Mouse (Mus musculus): ENCODE measurements around the gene Serpina3n.
"Not testable (repeated sequence)": the region's sequence is repeated elsewhere in the genome, so short reads cannot be mapped to it uniquely, and the experiment has no call there.

The Serpina3n gene

GRCm38 (mm10) chr12:104440087-104440760 is 33.7 kb downstream of the Serpina3n start:
- peak; percentile 67 for DNase-seq

DNA sequence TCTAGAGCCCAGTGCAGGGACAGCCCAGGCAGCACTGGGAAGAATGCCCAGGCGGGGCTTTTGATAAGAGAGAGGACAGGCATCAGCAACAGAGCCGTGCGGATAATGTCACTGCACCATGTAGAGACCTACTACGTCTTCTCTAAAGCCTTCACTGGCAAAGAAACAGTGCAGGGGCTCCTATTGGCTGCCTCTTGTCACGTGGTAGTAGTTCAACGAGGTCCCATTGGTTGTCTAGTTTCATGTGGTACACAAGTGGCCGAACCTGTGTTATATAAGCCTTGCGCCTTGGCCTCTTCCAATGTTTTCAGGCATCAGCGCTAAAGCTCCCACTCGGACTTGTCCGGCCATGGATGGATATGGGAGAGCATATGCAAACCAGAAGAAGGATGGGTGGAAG is 37.2 kb downstream of the Serpina3n start:
- no peak for DNase-seq

DNA sequence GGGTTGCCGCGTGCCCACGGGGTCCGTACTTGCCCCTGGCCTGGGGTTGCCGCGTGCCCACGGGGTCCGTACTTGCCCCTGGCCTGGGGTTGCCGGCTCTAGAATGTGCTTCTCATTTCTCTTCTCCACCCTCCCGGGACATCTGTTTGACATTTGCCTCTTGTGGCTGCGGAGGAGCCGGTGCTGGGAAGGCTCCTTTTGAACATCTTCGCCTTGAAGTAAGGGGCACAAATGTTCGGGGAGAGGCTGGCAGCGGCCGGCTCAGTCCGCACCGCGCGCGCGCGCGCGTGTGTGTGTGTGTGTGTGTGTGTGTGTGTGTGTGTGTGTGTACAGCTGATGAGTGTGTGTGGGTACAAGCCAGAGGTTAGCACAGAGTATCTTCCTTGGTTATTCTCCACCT is 40.5 kb downstream of the Serpina3n start:
- DNase-seq: not testable (repeated sequence)

- peak; percentile 71 for DNase-seq
These were observed 41.6 kb downstream of the Serpina3n start for GRCm38 (mm10) chr12:104448099-104448498.

GRCm38 (mm10) chr12:104450257-104450656 is 43.7 kb downstream of the Serpina3n start:
- DNase-seq: no peak

DNA sequence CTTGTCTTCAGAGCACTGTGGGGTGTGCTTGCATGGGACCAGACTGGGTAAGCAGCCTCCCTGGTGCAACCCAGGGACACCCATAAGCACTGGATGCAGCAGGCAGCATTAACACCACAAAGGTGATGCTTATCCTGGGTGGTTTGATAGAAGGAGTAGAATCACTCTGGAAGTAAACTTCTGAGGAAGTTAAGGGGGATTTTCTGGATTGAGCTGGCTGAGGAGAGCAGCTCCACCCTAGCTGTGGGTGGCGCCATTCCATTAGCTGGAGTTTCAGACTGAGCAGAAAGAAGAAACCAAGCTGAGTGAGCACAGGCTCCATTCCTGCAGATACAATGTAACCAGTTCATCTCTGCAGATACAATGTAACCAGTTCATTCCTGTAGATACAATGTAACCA is 46.5 kb downstream of the Serpina3n start:
- no peak for DNase-seq

GRCm38 (mm10) chr12:104459377-104459776 is 52.8 kb downstream of the Serpina3n start:
- DNase-seq: no peak

DNA sequence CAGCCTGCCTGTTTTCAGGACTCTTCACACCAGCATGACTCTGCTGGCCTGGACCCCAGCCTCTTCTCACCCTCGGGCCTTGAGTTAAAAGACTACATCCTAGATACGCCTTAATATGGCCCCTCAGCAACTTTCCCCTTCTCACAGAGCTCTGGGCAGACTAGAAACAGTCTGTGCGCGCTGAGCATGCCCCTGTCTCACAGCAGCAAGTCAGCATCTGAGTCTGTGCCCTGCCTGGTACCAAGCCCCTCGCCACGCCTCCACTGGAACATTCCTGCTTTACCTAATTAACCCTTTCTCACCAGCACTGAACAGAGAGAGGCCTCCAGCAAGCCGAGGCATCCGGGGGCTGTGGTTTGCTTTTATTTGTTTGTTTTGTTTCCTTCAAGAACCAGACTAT is 54.8 kb downstream of the Serpina3n start:
- DNase-seq: no peak
